Mouse (Mus musculus) embryonic facial prominence, embryonic 11.5 days (tissue): ENCODE measurements around the gene Ptprg. TPM values are rescaled to one million over a fixed set of nuclear protein-coding genes. Genes with fewer than 3 reads are reported as not detected.

Source experiments
- ATAC-seq: fragments of 200-750 bp; cut with Nextera tagmentation; replicated peaks from 2 replicates; pipeline ENCODE4 v1.8.0; 2017; ENCODE audit warnings: low read depth; ENCODE audit not compliant: insufficient number of reproducible peaks, low FRiP score, low TSS enrichment
- DNase-seq: peaks from one replicate; pipeline ENCODE4 v3.0.0-alpha.2; 2015; ENCODE audit warnings: low spot score
- H3K27ac ChIP-seq: fragments of 300-500 bp; sonication (generic); replicated peaks from 2 replicates; pipeline ENCODE4 v1.5.1; 2014; ENCODE audit warnings: mild to moderate bottlenecking, low read depth, low read length, control low read depth
- H3K27me3 ChIP-seq: fragments of 300-500 bp; sonication (generic); 2 replicates; pipeline ENCODE4 v1.6.1; 2014; ENCODE audit warnings: mild to moderate bottlenecking, low read length, moderate library complexity, mixed read lengths; ENCODE audit not compliant: control insufficient read depth, insufficient read depth
- H3K36me3 ChIP-seq: fragments of 300-500 bp; sonication (generic); replicated peaks from 2 replicates; pipeline ENCODE4 v1.6.1; 2014; ENCODE audit warnings: low read depth, mild to moderate bottlenecking, low read length, moderate library complexity, mixed read lengths; ENCODE audit not compliant: control insufficient read depth, insufficient read depth
- H3K4me1 ChIP-seq: fragments of 300-500 bp; sonication (generic); 2 replicates; pipeline ENCODE4 v1.6.1; 2014; ENCODE audit warnings: low read length, mixed read lengths; ENCODE audit not compliant: control insufficient read depth, insufficient read depth
- H3K4me2 ChIP-seq: fragments of 300-500 bp; sonication (generic); 2 replicates; pipeline ENCODE4 v1.6.1; 2014; ENCODE audit warnings: low read depth, mild to moderate bottlenecking, control low read depth, low read length, moderate library complexity
- H3K4me3 ChIP-seq: fragments of 300-500 bp; sonication (generic); 2 replicates; pipeline ENCODE4 v1.5.1; 2014; ENCODE audit warnings: low read depth, low read length, control low read depth
- H3K9ac ChIP-seq: fragments of 300-500 bp; sonication (generic); replicated peaks from 2 replicates; pipeline ENCODE4 v1.6.1; 2014; ENCODE audit warnings: mild to moderate bottlenecking, control low read depth, low read length
- H3K9me3 ChIP-seq: fragments of 300-500 bp; sonication (generic); replicated peaks from 2 replicates; pipeline ENCODE4 v1.6.1; 2016; ENCODE audit warnings: mild to moderate bottlenecking, low read length, inconsistent platforms, mixed read lengths; ENCODE audit not compliant: control insufficient read depth
- WGBS: fragments of 180-500 bp; shearing (Covaris S2); extraction: QIAGEN DNeasy Blood & Tissue Kit; methylation state at CpG from one replicate; pipeline ENCODE4 v1.1.7; 2014; 5-methylcytosine and 5-hydroxymethylcytosine counted together
- polyA plus RNA-seq: library from polyadenylated mRNA; unstranded; fragments of >200 nt; fragmentation: Nextera tagmentation; extraction: Ambion mirVana; gene quantifications from 2 replicates; pipeline ENCODE4 v1.2.1, GENCODE M21; 2014

Gene Ptprg
- polyA plus RNA-seq, 1 experiment from 2014 or later: 28.7 TPM

GRCm38 (mm10) chr14:12152748-12153147, 599.4 kb downstream of the Ptprg start:
- no peak overlapping the region for H3K9ac ChIP-seq
- 88% methylated on average over 6 of the region's 6 CpGs for WGBS
- H3K27me3 ChIP-seq: no peaks in the 10 kb centered on the region
- H3K36me3 ChIP-seq: no peaks in the 10 kb centered on the region
- no peak overlapping the region for H3K4me3 ChIP-seq
- no peak overlapping the region for H3K4me2 ChIP-seq
- no peak for ATAC-seq
- no peaks in the 10 kb centered on the region for H3K9me3 ChIP-seq
- no peak for DNase-seq
- H3K27ac ChIP-seq: no peak overlapping the region
- no peaks in the 10 kb centered on the region for H3K4me1 ChIP-seq

DNA sequence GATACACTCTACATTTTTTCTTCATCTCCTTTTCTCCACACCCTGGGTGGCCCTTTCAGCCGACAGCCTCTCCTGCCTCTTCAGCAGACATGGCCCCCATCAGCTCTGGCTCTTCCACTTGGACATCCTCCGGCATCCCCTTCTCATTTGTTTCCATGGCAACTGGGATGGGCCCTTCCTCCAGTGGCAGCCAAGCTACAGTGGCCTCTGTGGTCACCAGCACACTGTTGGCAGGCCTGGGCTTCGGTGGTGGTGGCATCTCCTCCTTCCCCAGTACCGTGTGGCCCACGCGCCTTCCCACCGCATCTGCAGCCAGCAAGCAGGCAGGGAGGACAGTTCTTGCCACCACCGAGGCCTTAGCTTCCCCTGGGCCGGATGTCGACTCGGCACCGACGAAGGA, 600.3 kb downstream of the Ptprg start:
- Histone ChIP-seq H3K4me3 (no peak overlapping the region), H3K36me3 (no peaks in the 10 kb centered on the region), H3K4me1 (no peaks in the 10 kb centered on the region), H3K9ac (no peak overlapping the region), H3K4me2 (no peak overlapping the region), H3K27me3 (no peaks in the 10 kb centered on the region), H3K9me3 (no peaks in the 10 kb centered on the region), H3K27ac (no peak overlapping the region)
- ATAC-seq (no peak), DNase-seq (no peak)
- WGBS: 83% methylated on average over 13 of the region's 13 CpGs

- ATAC-seq (no peak), DNase-seq (no peak)
- H3K36me3 ChIP-seq: no peaks in the 10 kb centered on the region
- no peaks in the 10 kb centered on the region for H3K27me3 ChIP-seq
- H3K9me3 ChIP-seq: no peaks in the 10 kb centered on the region
- H3K4me3 ChIP-seq: no peak overlapping the region
- no peak overlapping the region for H3K27ac ChIP-seq
- H3K9ac ChIP-seq: no peak overlapping the region
- H3K4me1 ChIP-seq: no peaks in the 10 kb centered on the region
- H3K4me2 ChIP-seq: no peak overlapping the region
- whole genome bisulfite sequencing: 86% methylated on average over 14 of the region's 14 CpGs
Observed at GRCm38 (mm10) chr14:12161738-12162310, 608.5 kb downstream of the Ptprg start.

- ATAC-seq (no peak), DNase-seq (no peak)
- H3K4me2 ChIP-seq: no peak overlapping the region
- H3K9me3 ChIP-seq: no peaks in the 10 kb centered on the region
- no peaks in the 10 kb centered on the region for H3K4me1 ChIP-seq
- no peak overlapping the region for H3K4me3 ChIP-seq
- H3K27me3 ChIP-seq: no peaks in the 10 kb centered on the region
- WGBS: 76% methylated on average over 5 of the region's 5 CpGs
- no peak overlapping the region for H3K27ac ChIP-seq
- no peak overlapping the region for H3K9ac ChIP-seq
- no peaks in the 10 kb centered on the region for H3K36me3 ChIP-seq
Observed at GRCm38 (mm10) chr14:12162331-12162854, 609.1 kb downstream of the Ptprg start.

DNA sequence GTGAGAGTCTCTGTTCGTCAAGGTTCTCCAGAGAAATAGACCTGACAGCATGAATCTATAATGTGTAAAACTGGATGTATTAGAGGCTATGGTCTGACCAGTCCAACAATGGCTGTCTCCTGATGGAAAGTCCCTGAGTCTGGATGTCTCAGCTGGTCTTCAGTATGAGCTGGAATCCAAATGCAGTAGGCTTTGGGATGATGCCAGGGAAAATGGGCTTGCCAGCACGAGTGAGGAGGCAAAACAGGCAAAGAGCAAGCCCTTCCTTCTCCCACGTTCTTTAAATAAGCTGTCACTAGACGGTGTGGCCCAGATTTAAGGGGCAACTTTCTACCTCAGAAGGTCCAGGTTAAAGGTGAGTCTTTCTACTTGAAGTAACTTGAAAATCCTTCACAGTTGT, 609.9 kb downstream of the Ptprg start:
- Histone ChIP-seq H3K4me1 (no peaks in the 10 kb centered on the region), H3K27me3 (no peaks in the 10 kb centered on the region), H3K4me2 (no peak overlapping the region), H3K9ac (no peak overlapping the region), H3K9me3 (no peaks in the 10 kb centered on the region), H3K36me3 (no peaks in the 10 kb centered on the region), H3K4me3 (no peak overlapping the region), H3K27ac (no peak overlapping the region)
- 83% methylated on average over 4 of the region's 4 CpGs for WGBS
- ATAC-seq: no peak
- DNase-seq: no peak

GRCm38 (mm10) chr14:12167215-12167614, 613.9 kb downstream of the Ptprg start:
- Histone ChIP-seq H3K27ac (no peak overlapping the region), H3K4me2 (no peak overlapping the region), H3K36me3 (no peaks in the 10 kb centered on the region), H3K27me3 (no peaks in the 10 kb centered on the region), H3K4me1 (no peaks in the 10 kb centered on the region), H3K9me3 (no peaks in the 10 kb centered on the region), H3K9ac (no peak overlapping the region), H3K4me3 (no peak overlapping the region)
- ATAC-seq (no peak), DNase-seq (no peak)
- 90% methylated on average over 4 of the region's 4 CpGs for WGBS

DNA sequence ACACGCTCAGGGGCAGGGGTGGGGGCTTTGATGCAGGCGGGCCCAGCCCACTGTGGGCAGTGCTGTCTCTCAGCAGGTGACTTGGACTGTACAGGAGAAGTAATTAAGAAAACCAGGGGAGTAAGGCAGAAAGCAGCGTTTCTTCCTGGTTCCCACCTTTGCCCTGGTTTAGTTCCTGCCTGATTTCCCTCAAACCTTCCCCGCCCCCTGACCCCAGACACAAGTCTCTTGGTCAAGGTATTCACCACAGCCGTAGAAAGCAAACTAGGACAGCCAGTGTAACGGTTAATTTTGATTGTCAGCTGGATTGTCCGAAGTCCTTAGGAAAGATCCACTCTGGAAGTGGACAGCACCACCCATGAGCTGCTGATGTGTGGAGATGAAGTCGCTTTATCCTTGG, 614.3 kb downstream of the Ptprg start:
- Histone ChIP-seq H3K4me2 (no peak overlapping the region), H3K9me3 (no peaks in the 10 kb centered on the region), H3K9ac (no peak overlapping the region), H3K27me3 (no peaks in the 10 kb centered on the region), H3K36me3 (no peaks in the 10 kb centered on the region), H3K4me1 (no peaks in the 10 kb centered on the region), H3K27ac (no peak overlapping the region), H3K4me3 (no peak overlapping the region)
- ATAC-seq (no peak), DNase-seq (no peak)
- WGBS: 81% methylated on average over 8 of the region's 8 CpGs

GRCm38 (mm10) chr14:12177436-12177835, 624.1 kb downstream of the Ptprg start:
- no peak overlapping the region for H3K4me2 ChIP-seq
- H3K9ac ChIP-seq: no peak overlapping the region
- no peak overlapping the region for H3K27ac ChIP-seq
- H3K4me1 ChIP-seq: no peaks in the 10 kb centered on the region
- H3K27me3 ChIP-seq: no peaks in the 10 kb centered on the region
- WGBS: 39% methylated on average over 5 of the region's 5 CpGs
- ATAC-seq (no peak), DNase-seq (peak; percentile 9)
- H3K9me3 ChIP-seq: no peaks in the 10 kb centered on the region
- H3K36me3 ChIP-seq: no peaks in the 10 kb centered on the region
- H3K4me3 ChIP-seq: no peak overlapping the region
